ENCODE assay signal across 8 mouse cellular contexts in genomic region chr4:141053568-141054161, GRCm38 (mm10). TPM values are rescaled to one million over a fixed set of nuclear protein-coding genes. Genes with fewer than 3 reads are reported as not detected.
DNase-seq lines count a peak whose midpoint lies in the region; ATAC-seq lines count a peak whose summit lies in the region.
"Had no signal": no experiment of that assay in that cellular context is flagged by ENCODE, and none has a peak within 500 bp of the region (broad histone marks: within the 10 kb centered on the region; RNA-seq: fewer than 3 reads in every experiment).

No protein-coding gene starts in this region.

- H3K4me3 ChIP-seq in hindbrain, embryonic 12.5 days = peak overlapping the region; percentile 12; the same call in 1 of the 2 replicates
- no peak overlapping the region for H3K4me3 ChIP-seq in neural tube, embryonic 11.5 days (ENCODE audit: low read depth, low read length)

- H3K36me3 ChIP-seq in hindbrain, embryonic 12.5 days = peaks cover 20% of the 10 kb centered on the region; the same call in 1 of the 2 replicates
- no peaks in the 10 kb centered on the region; the same call in 1 of the 2 replicates for H3K36me3 ChIP-seq in neural tube, embryonic 11.5 days (ENCODE audit: control insufficient read depth, insufficient read depth, low read length)

- H3K4me2 ChIP-seq in hindbrain, embryonic 12.5 days (replicated peaks) = peak overlapping the region; percentile 43
- H3K4me2 ChIP-seq in neural tube, embryonic 11.5 days (ENCODE audit: low read depth) = 0 out of 2 replicates have a peak overlapping the region, but pooled peaks have one; percentile 7

- no peaks in the 10 kb centered on the region for H3K9me3 ChIP-seq in hindbrain, embryonic 12.5 days (replicated peaks)
- H3K9me3 ChIP-seq in neural tube, embryonic 11.5 days (ENCODE audit: control insufficient read depth, low read length) = no peaks in the 10 kb centered on the region

- H3K9ac ChIP-seq in hindbrain, embryonic 12.5 days = peak overlapping the region; percentile 43
- H3K9ac ChIP-seq in neural tube, embryonic 11.5 days (ENCODE audit: low read length) = peak overlapping the region; percentile 47

- no peaks in the 10 kb centered on the region for H3K27me3 ChIP-seq in hindbrain, embryonic 12.5 days
- H3K27me3 ChIP-seq in neural tube, embryonic 11.5 days (ENCODE audit: control insufficient read depth, insufficient read depth, low read length) = no peaks in the 10 kb centered on the region

- ATAC-seq in hindbrain, embryonic 12.5 days (ENCODE audit: low FRiP score) = peak; percentile 42
- no peak for ATAC-seq in neural tube, embryonic 11.5 days (ENCODE audit: insufficient read depth, low FRiP score, low TSS enrichment)

- peaks cover 44% of the 10 kb centered on the region for H3K4me1 ChIP-seq in hindbrain, embryonic 12.5 days
- H3K4me1 ChIP-seq in neural tube, embryonic 11.5 days (ENCODE audit: control insufficient read depth, insufficient read depth, low read length) = peaks cover 26% of the 10 kb centered on the region

- DNase-seq in R1 (ENCODE audit: low read depth, low spot score) = peak; percentile 62
- peak; percentile 77 to 82 for DNase-seq in cerebellum, postnatal 25 days
- peak; percentile 87 for DNase-seq in layer of hippocampus, adult 9-11 months
- DNase-seq in neural tube, embryonic 11.5 days (ENCODE audit: low spot score) = no peak
- DNase-seq in adrenal gland, postnatal 36 days = no peak
- no peak for DNase-seq in adrenal gland, postnatal 10 days

- WGBS in hindbrain, embryonic 12.5 days = 20% methylated on average over 17 of the region's 17 CpGs
- WGBS in neural tube, embryonic 11.5 days = 38% methylated on average over 17 of the region's 17 CpGs

- H3K27ac ChIP-seq in hindbrain, embryonic 12.5 days = peak overlapping the region; percentile 77
- 0 out of 2 replicates have a peak overlapping the region, but pooled peaks have one; percentile 56 for H3K27ac ChIP-seq in neural tube, embryonic 11.5 days (ENCODE audit: low read depth, low read length)

RNA-seq across cellular contexts. Expression of gene Crocc, which starts 6.7 kb away (rescaled TPM):
- polyA plus RNA-seq in hindbrain, embryonic 12.5 days (2016; fragmentation: Nextera tagmentation; extraction: Ambion mirVana) = 13.2 and 14.1 TPM in 2 replicates
- 7.9 and 10.3 TPM in 2 replicates for polyA plus RNA-seq in neural tube, embryonic 11.5 days (2014; fragmentation: Nextera tagmentation; extraction: Ambion mirVana)
- total RNA-seq in adrenal gland, postnatal 36 days (2021) = 1 to 10 TPM; 5.5 to 5.8 TPM
- total RNA-seq in adrenal gland, postnatal 10 days (2021) = 10 to 100 TPM in 1 of 2 experiments, 1 to 10 TPM in 1; 6.7 to 13.2 TPM

RNA-seq across cellular contexts. Expression of gene Necap2, which starts 24.5 kb away (rescaled TPM):
- polyA plus RNA-seq in hindbrain, embryonic 12.5 days (2016; fragmentation: Nextera tagmentation; extraction: Ambion mirVana) = 57.6 and 60.7 TPM in 2 replicates
- polyA plus RNA-seq in neural tube, embryonic 11.5 days (2014; fragmentation: Nextera tagmentation; extraction: Ambion mirVana) = 47.7 and 53.0 TPM in 2 replicates
- 10 to 100 TPM; 61.4 to 61.9 TPM for total RNA-seq in adrenal gland, postnatal 36 days (2021)
- total RNA-seq in adrenal gland, postnatal 10 days (2021) = 10 to 100 TPM; 54.5 to 57.1 TPM

RNA-seq across cellular contexts. Expression of gene Spata21, which starts 34.5 kb away (rescaled TPM):
- polyA plus RNA-seq in hindbrain, embryonic 12.5 days (2016; fragmentation: Nextera tagmentation; extraction: Ambion mirVana) = 0.13 TPM in 1 of 2 replicates, not detected in the other
- not detected in 2 replicates for polyA plus RNA-seq in neural tube, embryonic 11.5 days (2014; fragmentation: Nextera tagmentation; extraction: Ambion mirVana)
- total RNA-seq in adrenal gland, postnatal 36 days (2021) = not detected
- not detected for total RNA-seq in adrenal gland, postnatal 10 days (2021)
- total RNA-seq: neutrophil, adult 5-6 weeks had no signal

RNA-seq across cellular contexts. Expression of gene Mfap2, which starts 43.4 kb away (rescaled TPM):
- 344 and 345 TPM in 2 replicates for polyA plus RNA-seq in hindbrain, embryonic 12.5 days (2016; fragmentation: Nextera tagmentation; extraction: Ambion mirVana)
- polyA plus RNA-seq in neural tube, embryonic 11.5 days (2014; fragmentation: Nextera tagmentation; extraction: Ambion mirVana) = 279 and 295 TPM in 2 replicates
- 10 to 100 TPM in 1 of 2 experiments, 1 to 10 TPM in 1; 8.4 to 10.5 TPM for total RNA-seq in adrenal gland, postnatal 36 days (2021)
- total RNA-seq in adrenal gland, postnatal 10 days (2021) = 10 to 100 TPM; 46.9 to 50.7 TPM
- total RNA-seq: neutrophil, adult 5-6 weeks had no signal

Comparison
In these comparisons a context has a peak if more than half of its experiments do, and no peak if none do; other contexts are left out.
1. DNase-seq: peak in R1 (single experiment), cerebellum, postnatal 25 days (2 of 2) and layer of hippocampus, adult 9-11 months (single experiment); none in neural tube, embryonic 11.5 days (single experiment), adrenal gland, postnatal 36 days (0 of 2) and adrenal gland, postnatal 10 days (single experiment).